Mouse (Mus musculus) MEL-GATA-1-ER (cell line): ENCODE results near the gene St5.

Experiments
- DNase-seq: peaks from one replicate; pipeline ENCODE4 v3.0.0-alpha.2; 2012; ENCODE audit warnings: low read depth; ENCODE audit errors: extremely low read depth

Gene St5

GRCm38 (mm10) chr7:109613051-109613450 is 90.4 kb downstream of the St5 start:
- no peak for DNase-seq

GRCm38 (mm10) chr7:109612531-109612930 is 90.9 kb downstream of the St5 start:
- DNase-seq: no peak

GRCm38 (mm10) chr7:109610348-109610747 is 93.1 kb downstream of the St5 start:
- DNase-seq: no peak

- no peak for DNase-seq
These were observed 93.7 kb downstream of the St5 start for GRCm38 (mm10) chr7:109609565-109610345.

GRCm38 (mm10) chr7:109608831-109609230 is 94.6 kb downstream of the St5 start:
- no peak for DNase-seq

GRCm38 (mm10) chr7:109606994-109607610 is 96.3 kb downstream of the St5 start:
- DNase-seq: no peak

- no peak for DNase-seq
These were observed 100.8 kb downstream of the St5 start for GRCm38 (mm10) chr7:109602562-109602961.

- DNase-seq: no peak
These were observed 101.4 kb downstream of the St5 start for GRCm38 (mm10) chr7:109602022-109602421.

GRCm38 (mm10) chr7:109600702-109601101 is 102.7 kb downstream of the St5 start:
- DNase-seq: no peak

- no peak for DNase-seq
These were observed 103.4 kb downstream of the St5 start for GRCm38 (mm10) chr7:109599998-109600397.

GRCm38 (mm10) chr7:109594845-109595531 is 108.4 kb downstream of the St5 start:
- peak; percentile 18 for DNase-seq

GRCm38 (mm10) chr7:109593992-109594391 is 109.4 kb downstream of the St5 start:
- DNase-seq: no peak

GRCm38 (mm10) chr7:109592184-109592583 is 111.2 kb downstream of the St5 start:
- DNase-seq: no peak

- no peak for DNase-seq
These were observed 112.8 kb downstream of the St5 start for GRCm38 (mm10) chr7:109590576-109590975.

GRCm38 (mm10) chr7:109588990-109589389 is 114.4 kb downstream of the St5 start:
- no peak for DNase-seq

GRCm38 (mm10) chr7:109588145-109588544 is 115.3 kb downstream of the St5 start:
- DNase-seq: peak; percentile 19

- no peak for DNase-seq
These were observed 118.9 kb downstream of the St5 start for GRCm38 (mm10) chr7:109584467-109584866.

GRCm38 (mm10) chr7:109580489-109580888 is 122.9 kb downstream of the St5 start:
- no peak for DNase-seq

GRCm38 (mm10) chr7:109579585-109580307 is 123.7 kb downstream of the St5 start:
- no peak for DNase-seq

- no peak for DNase-seq
These were observed 124.4 kb downstream of the St5 start for GRCm38 (mm10) chr7:109578880-109579584.
